Mouse (Mus musculus): ENCODE results near the gene Inha.

DNA sequence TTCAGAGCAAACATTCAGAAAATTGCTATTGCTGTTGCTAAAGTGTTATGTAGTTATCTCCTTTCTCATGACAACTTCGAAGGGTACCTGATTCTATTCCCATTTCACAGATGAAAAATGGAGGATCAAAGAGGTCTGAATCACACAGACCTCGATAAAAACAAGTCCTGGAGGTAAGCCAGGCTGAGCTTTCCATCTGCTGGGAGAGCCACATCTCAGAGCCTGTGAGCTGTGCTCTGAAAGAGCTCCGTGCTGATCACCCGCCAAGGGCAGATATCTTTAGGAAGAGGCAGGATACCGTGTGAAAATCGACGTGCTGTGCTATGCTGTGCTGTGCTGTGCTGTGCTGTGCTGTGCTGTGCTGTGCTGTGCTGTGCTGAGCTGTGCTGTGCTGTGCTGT lies 46.6 kb upstream of the Inha start:
- no peak for TF ChIP-seq CTCF (IDR thresholded peaks at IDR 0.05; ENCODE audit: borderline replicate concordance, insufficient read depth, low read length)
- TF ChIP-seq POLR2A (IDR thresholded peaks at IDR 0.05; ENCODE audit: low read depth, low read length), result no peak
